Mouse (Mus musculus) MEL (cell line): ENCODE results near the gene Hist2h3c1. TPM values are rescaled to one million over a fixed set of nuclear protein-coding genes. Genes with fewer than 3 reads are reported as not detected.
"Not testable (repeated sequence)": the region's sequence is repeated elsewhere in the genome, so short reads cannot be mapped to it uniquely, and the experiment has no call there.

Experiments
- DNase-seq: peaks from one replicate; pipeline ENCODE4 v3.0.0; 2011; ENCODE audit warnings: low read depth, low spot score
- H3K27ac ChIP-seq: 2 replicates; pipeline ENCODE4 v1.5.1; 2012; ENCODE audit warnings: low read depth, mild to moderate bottlenecking, control low read depth, low read length, moderate library complexity; ENCODE audit not compliant: control insufficient read depth
- H3K27me3 ChIP-seq, 2 experiments: fragments of 150-350 bp in 1 of 2; sonication (generic) in 1 of 2; 2 replicates each; pipeline ENCODE4 v1.6.1; 2012; ENCODE audit warnings: low read length in 2 of 2, mild to moderate bottlenecking in 2 of 2, improper control_type of control experiment in 1 of 2, moderate library complexity in 1 of 2; ENCODE audit not compliant: insufficient read depth in 2 of 2, control insufficient read depth in 1 of 2
- H3K36me3 ChIP-seq, 2 experiments: 2 replicates each; pipeline ENCODE4 v1.6.1; 2012 to 2014; ENCODE audit warnings: low read length in 2 of 2, improper control_type of control experiment in 1 of 2, inconsistent platforms in 1 of 2, mild to moderate bottlenecking in 1 of 2; ENCODE audit not compliant: insufficient read depth in 2 of 2, control insufficient read depth in 1 of 2
- H3K4me1 ChIP-seq, 2 experiments: fragments of 150-350 bp in 1 of 2; sonication (generic) in 1 of 2; 2 replicates each; pipeline ENCODE4 v1.6.1; 2012; ENCODE audit warnings: low read length in 2 of 2, improper control_type of control experiment in 1 of 2, mild to moderate bottlenecking in 1 of 2; ENCODE audit not compliant: insufficient read depth in 2 of 2, control insufficient read depth in 1 of 2
- H3K4me3 ChIP-seq, 2 experiments: fragments of 150-350 bp in 1 of 2; sonication (generic) in 1 of 2; 2 replicates each; pipeline ENCODE4 v1.5.1; 2012; ENCODE audit warnings: low read depth in 2 of 2, low read length in 2 of 2, mild to moderate bottlenecking in 2 of 2, moderate library complexity in 2 of 2, control low read depth in 1 of 2, improper control_type of control experiment in 1 of 2; ENCODE audit not compliant: control insufficient read depth in 1 of 2, insufficient read depth in 1 of 2
- H3K79me2 ChIP-seq: 2 replicates; pipeline ENCODE4 v1.6.1; 2012; ENCODE audit warnings: mild to moderate bottlenecking, low read length, moderate library complexity; ENCODE audit not compliant: control insufficient read depth, poor library complexity, insufficient read depth
- H3K9ac ChIP-seq: 2 replicates; pipeline ENCODE4 v1.6.1; 2012; ENCODE audit warnings: low read depth, mild to moderate bottlenecking, control low read depth, low read length, moderate library complexity; ENCODE audit not compliant: control insufficient read depth, poor library complexity, severe bottlenecking
- H3K9me3 ChIP-seq: fragments of 150-350 bp; sonication (generic); replicated peaks from 2 replicates; pipeline ENCODE4 v1.6.1; 2012; ENCODE audit warnings: mild to moderate bottlenecking, low read length, improper control_type of control experiment, moderate library complexity; ENCODE audit not compliant: insufficient read depth
- BHLHE40 ChIP-seq: IDR thresholded peaks from 2 replicates; pipeline ENCODE4 v1.6.1; 2012; ENCODE audit warnings: low read depth, mild to moderate bottlenecking, inconsistent platforms, low read length, improper control_type of control experiment, borderline replicate concordance
- MAFK ChIP-seq: IDR thresholded peaks from 2 replicates; pipeline ENCODE4 v1.6.1; 2011; ENCODE audit warnings: low read depth, mild to moderate bottlenecking, low read length, improper control_type of control experiment, borderline replicate concordance
- MAZ ChIP-seq: IDR thresholded peaks from 2 replicates; pipeline ENCODE4 v1.6.1; 2012; ENCODE audit warnings: low read depth, mild to moderate bottlenecking, inconsistent platforms, low read length, improper control_type of control experiment
- POLR2A ChIP-seq, 2 experiments: IDR thresholded peaks; 2 replicates each; pipeline ENCODE4 v1.6.1; 2011 to 2012; ENCODE audit warnings: low read length in 2 of 2, mild to moderate bottlenecking in 2 of 2, control low read depth in 1 of 2, improper control_type of control experiment in 1 of 2, low read depth in 1 of 2, moderate library complexity in 1 of 2; ENCODE audit not compliant: control insufficient read depth in 1 of 2, insufficient read depth in 1 of 2, poor library complexity in 1 of 2
- POLR2AphosphoS5 ChIP-seq: IDR thresholded peaks from 2 replicates; pipeline ENCODE4 v1.6.1; 2012; ENCODE audit warnings: low read depth, borderline replicate concordance, mild to moderate bottlenecking, inconsistent platforms, low read length, moderate library complexity, mixed read lengths
- TCF12 ChIP-seq: IDR thresholded peaks from 2 replicates; pipeline ENCODE4 v1.6.1; 2014; ENCODE audit warnings: low read depth, mild to moderate bottlenecking, inconsistent platforms, low read length, improper control_type of control experiment, moderate library complexity
- USF2 ChIP-seq, 2 experiments: IDR thresholded peaks; 2 replicates each; pipeline ENCODE4 v1.6.1; 2011 to 2012; ENCODE audit warnings: improper control_type of control experiment in 2 of 2, low read length in 2 of 2, borderline replicate concordance in 1 of 2, inconsistent platforms in 1 of 2, low read depth in 1 of 2, mild to moderate bottlenecking in 1 of 2; ENCODE audit not compliant: insufficient read depth in 1 of 2
- ZMIZ1 ChIP-seq: IDR thresholded peaks from 2 replicates; pipeline ENCODE4 v1.6.1; 2012; ENCODE audit warnings: low read depth, mild to moderate bottlenecking, inconsistent platforms, low read length, improper control_type of control experiment, moderate library complexity
- ZNF384 ChIP-seq: IDR thresholded peaks from 2 replicates; pipeline ENCODE4 v1.6.1; 2012; ENCODE audit warnings: low read depth, mild to moderate bottlenecking, inconsistent platforms, low read length, improper control_type of control experiment
- polyA plus RNA-seq, 2 experiments: library from polyadenylated mRNA; stranded (reverse) in 1 of 2; unstranded in 1 of 2; fragments of >175 nt in 1 of 2; fragments of >200 nt in 1 of 2; gene quantifications; 2 replicates each; pipeline versions ENCODE4 v1.2.1 to v1.2.4; 2012; ENCODE audit warnings: low replicate concordance in 2 of 2, low read depth in 1 of 2; ENCODE audit not compliant: insufficient read length in 2 of 2, insufficient read depth in 1 of 2, missing spikeins in 1 of 2
- total RNA-seq: library from RNA; depleted of rRNA; stranded (reverse); fragments of 300-350 nt; gene quantifications from 2 replicates; pipeline ENCODE4 v1.2.3, GENCODE M21; 2012

Gene Hist2h3c1
- total and polyA plus RNA-seq, 3 experiments: 1.5 TPM; not detected in 2

- peak; percentile 73 for DNase-seq
- Histone ChIP-seq H3K27me3 (no peaks in the 10 kb centered on the region), H3K9ac (peak overlapping the region; percentile 90), H3K9me3 (no peaks in the 10 kb centered on the region), H3K4me3 (peak overlapping the region; percentile 38 to 55), H3K79me2 (peaks cover 7% of the 10 kb centered on the region), H3K36me3 (peaks cover 0 to 49% of the 10 kb centered on the region in 2 experiments; a peak in 2 of 4 replicates), H3K4me1 (peaks cover 13 to 41% of the 10 kb centered on the region in 2 experiments), H3K27ac (peak overlapping the region; percentile 92)
- TF ChIP-seq USF2 (IDR thresholded peaks at IDR 0.05; ENCODE audit: borderline replicate concordance in 1 of 2, insufficient read depth in 1 of 2, low read depth in 1 of 2, low read length in 2 of 2): no peak
- TF ChIP-seq MAFK: no peak
- no peak for TF ChIP-seq ZNF384
- TF ChIP-seq TCF12: no peak
- TF ChIP-seq ZMIZ1: no peak
- TF ChIP-seq MAZ: no peak
Measured at GRCm38 (mm10) chr3:96240799-96241197, 5.7 kb upstream of the Hist2h3c1 start.

GRCm38 (mm10) chr3:96243921-96244572, 2.4 kb upstream of the Hist2h3c1 start:
- H3K4me1 ChIP-seq: peaks cover 13 to 33% of the 10 kb centered on the region in 2 experiments
- H3K4me3 ChIP-seq: peak overlapping the region; percentile 31 to 72
- TF ChIP-seq POLR2A (IDR thresholded peaks at IDR 0.05; ENCODE audit: control insufficient read depth in 1 of 2, insufficient read depth in 1 of 2, low read depth in 1 of 2, low read length in 2 of 2, poor library complexity in 1 of 2) (peak in 1 of 2 experiments; percentile 36; a peak in 1 of 4 replicates), BHLHE40 (no peak)
- TF ChIP-seq, all 39 proteins: peak for 1

GRCm38 (mm10) chr3:96245003-96245886, 1.2 kb upstream of the Hist2h3c1 start, which contains the start of gene Hist2h2aa1:
Gene Hist2h2aa1, plus strand, starts transcription at chr3:96245497.
- not testable (repeated sequence) for H3K79me2 ChIP-seq, H3K27me3 ChIP-seq, H3K9me3 ChIP-seq
- H3K27ac ChIP-seq: peak within 1 kb of the TSS; percentile 98
- H3K9ac ChIP-seq: peak within 1 kb of the TSS; percentile 91
- TF ChIP-seq POLR2A (IDR thresholded peaks at IDR 0.05; ENCODE audit: control insufficient read depth in 1 of 2, insufficient read depth in 1 of 2, low read depth in 1 of 2, low read length in 2 of 2, poor library complexity in 1 of 2): peak in 1 of 2 experiments; percentile 40; a peak in 2 of 4 replicates
- TF ChIP-seq POLR2AphosphoS5: peak; percentile 77; the same call in 1 of the 2 replicates
- peaks cover 13 to 33% of the 10 kb centered on the region in 2 experiments for H3K4me1 ChIP-seq
- peaks cover 0 to 56% of the 10 kb centered on the region in 2 experiments; a peak in 2 of 4 replicates for H3K36me3 ChIP-seq
- H3K4me3 ChIP-seq: peak within 1 kb of the TSS; percentile 72 to 78
- DNase-seq: peak; percentile 96

More at GRCm38 (mm10) chr3:96243921-96244572, 2.4 kb upstream of the Hist2h3c1 start:
- H3K79me2 ChIP-seq: peaks cover 2% of the 10 kb centered on the region
- peak overlapping the region; percentile 98 for H3K27ac ChIP-seq
- peaks cover 0 to 56% of the 10 kb centered on the region in 2 experiments; a peak in 2 of 4 replicates for H3K36me3 ChIP-seq
- DNase-seq: peak; percentile 88
- H3K9me3 ChIP-seq: no peaks in the 10 kb centered on the region
- no peaks in the 10 kb centered on the region for H3K27me3 ChIP-seq
- H3K9ac ChIP-seq: peak overlapping the region; percentile 91
